Mouse (Mus musculus): ENCODE data around the gene Lsm10. TPM values are rescaled to one million over a fixed set of nuclear protein-coding genes. Genes with fewer than 3 reads are reported as not detected.

Gene Lsm10
- polyA plus RNA-seq, 1 experiment from 2014 or later, result 55.8 TPM

DNA sequence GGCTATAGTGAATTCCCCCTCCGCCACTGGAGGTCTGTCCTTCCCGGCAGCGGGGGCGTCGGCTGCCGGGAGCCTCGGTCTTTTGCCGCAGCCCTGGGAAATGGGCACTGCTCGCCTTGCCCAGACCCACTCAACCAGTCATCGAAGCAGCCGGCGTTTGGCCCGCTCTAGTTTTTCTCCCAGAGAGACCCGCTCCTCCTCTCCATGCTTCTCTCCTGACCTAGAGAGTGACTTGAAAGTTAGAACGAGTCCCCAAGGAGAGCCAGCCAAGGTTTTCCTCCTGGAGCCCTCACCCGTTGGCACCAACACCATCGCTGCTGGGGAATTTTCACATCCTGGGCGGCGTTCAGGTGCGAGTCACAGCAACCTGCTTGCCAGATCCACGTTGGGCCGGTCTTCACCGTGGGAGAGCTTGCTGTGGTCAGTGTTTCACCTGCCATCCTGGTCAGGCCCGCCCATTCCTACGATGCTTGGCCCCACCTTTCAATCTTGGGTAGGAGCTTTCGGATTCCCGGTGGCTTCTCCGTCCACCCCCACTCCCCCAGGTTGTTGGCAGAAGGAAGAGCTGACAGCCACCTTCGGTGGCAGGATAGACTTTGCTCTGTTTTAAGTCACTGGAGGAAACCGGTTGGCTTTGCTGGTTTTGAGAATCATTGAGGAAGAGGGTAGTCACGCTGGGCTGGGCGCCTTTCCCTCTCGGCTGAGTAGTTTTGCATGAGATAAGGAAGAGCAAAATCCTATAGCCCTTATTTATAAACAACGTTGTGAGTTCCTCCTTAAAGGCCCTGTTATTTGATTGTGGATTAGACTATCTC lies 8.0 kb downstream of the Lsm10 start:
- no peaks in the 10 kb centered on the region for H3K9me3 ChIP-seq (ENCODE audit: control insufficient read depth, low read length)
- no peaks in the 10 kb centered on the region for H3K36me3 ChIP-seq (ENCODE audit: control insufficient read depth, insufficient read depth, low read length)
- ATAC-seq, result no peak; the same call in 1 of the 2 replicates
- WGBS, result 3% methylated on average over 34 of the region's 34 CpGs
- peak overlapping the region; percentile 91 for H3K4me3 ChIP-seq (ENCODE audit: low read length)
- H3K27me3 ChIP-seq (replicated peaks; ENCODE audit: control insufficient read depth, insufficient read depth, low read length), result no peaks in the 10 kb centered on the region
- peak overlapping the region; percentile 82 for H3K4me2 ChIP-seq (ENCODE audit: low read length)
- peaks cover 39% of the 10 kb centered on the region for H3K4me1 ChIP-seq (ENCODE audit: control insufficient read depth, insufficient read depth, low read depth, low read length)
- peak overlapping the region; percentile 81 for H3K27ac ChIP-seq (ENCODE audit: low read depth, low read length)
- H3K9ac ChIP-seq (ENCODE audit: low read depth, low read length), result peak overlapping the region; percentile 89

DNA sequence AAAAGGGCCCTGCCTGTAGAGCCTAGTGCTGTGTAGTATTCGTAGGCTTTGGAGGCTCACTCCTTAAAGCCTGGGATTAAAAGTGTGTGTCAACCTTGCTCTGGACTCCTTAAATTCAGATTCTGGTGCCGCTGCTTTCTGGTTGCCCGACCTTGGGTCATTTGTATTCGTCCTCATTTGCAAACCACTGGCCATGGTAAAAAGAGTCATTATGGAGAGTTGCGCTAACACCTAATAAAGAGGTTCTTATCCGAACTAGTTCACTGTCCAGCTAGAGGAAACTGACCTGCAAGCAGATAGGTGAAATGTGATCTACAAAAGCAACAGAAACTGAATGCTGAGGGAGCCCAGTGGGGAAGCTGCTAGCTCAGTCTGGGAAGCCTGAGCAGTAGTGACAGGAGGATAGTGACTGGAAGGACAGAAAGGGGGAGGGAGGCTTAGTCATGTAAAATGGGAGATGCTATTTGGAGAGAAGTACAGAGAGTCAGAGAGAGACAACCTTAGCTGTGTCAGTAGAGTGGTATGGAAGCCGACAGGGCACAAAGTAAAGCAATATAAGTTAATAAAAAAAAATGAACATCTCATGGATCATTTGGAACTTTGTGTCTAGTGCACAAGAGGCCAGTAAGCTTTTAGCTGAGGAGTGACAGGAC lies 8.8 kb downstream of the Lsm10 start:
- H3K4me2 ChIP-seq (ENCODE audit: low read length), result peak overlapping the region; percentile 82
- no peak for ATAC-seq
- no peaks in the 10 kb centered on the region for H3K36me3 ChIP-seq (ENCODE audit: control insufficient read depth, insufficient read depth, low read length)
- no peaks in the 10 kb centered on the region for H3K27me3 ChIP-seq (replicated peaks; ENCODE audit: control insufficient read depth, insufficient read depth, low read length)
- peak overlapping the region; percentile 91 for H3K4me3 ChIP-seq (ENCODE audit: low read length)
- H3K27ac ChIP-seq (ENCODE audit: low read depth, low read length), result no peak overlapping the region
- WGBS, result 47% methylated on average over 7 of the region's 7 CpGs
- H3K4me1 ChIP-seq (ENCODE audit: control insufficient read depth, insufficient read depth, low read depth, low read length), result peaks cover 46% of the 10 kb centered on the region
- no peaks in the 10 kb centered on the region for H3K9me3 ChIP-seq (ENCODE audit: control insufficient read depth, low read length)
- H3K9ac ChIP-seq (ENCODE audit: low read depth, low read length), result peak overlapping the region; percentile 89

DNA sequence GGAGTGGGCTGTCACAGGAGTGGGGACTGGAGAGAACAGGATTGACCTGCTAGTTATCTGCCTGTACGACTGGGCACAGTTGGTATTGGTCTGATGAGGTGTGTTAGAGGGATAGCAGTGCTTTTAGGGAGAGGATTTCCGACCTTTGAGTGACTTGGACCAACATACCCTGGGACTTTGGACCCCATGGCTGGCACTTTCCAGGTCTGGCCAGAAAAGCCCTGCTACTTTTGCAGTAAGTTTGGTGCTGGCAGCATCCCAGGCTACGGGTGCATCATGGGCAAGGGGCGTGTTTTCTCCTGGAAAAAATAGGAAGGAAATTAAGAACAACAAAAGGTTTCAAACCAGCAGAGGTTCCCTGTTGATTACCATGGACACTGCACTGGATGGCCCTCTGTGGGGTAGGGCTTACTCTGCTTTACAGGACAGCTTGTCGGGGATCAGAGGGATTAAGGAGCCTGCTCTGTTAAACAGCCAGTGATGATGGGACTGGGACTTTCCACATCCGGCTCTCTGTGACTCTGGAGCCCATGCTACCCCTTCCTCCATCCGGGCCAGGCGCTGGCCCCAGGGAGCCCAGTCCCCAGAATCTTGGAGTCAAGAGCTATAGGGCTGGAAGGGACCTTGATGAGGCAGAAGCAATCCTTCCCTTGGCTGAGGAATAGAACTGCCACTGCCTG lies 11.8 kb downstream of the Lsm10 start:
- Histone ChIP-seq H3K27me3 (replicated peaks; ENCODE audit: control insufficient read depth, insufficient read depth, low read length) (no peaks in the 10 kb centered on the region), H3K4me2 (ENCODE audit: low read length) (no peak overlapping the region), H3K9ac (ENCODE audit: low read depth, low read length) (peak overlapping the region; percentile 38; the same call in 1 of the 2 replicates), H3K36me3 (ENCODE audit: control insufficient read depth, insufficient read depth, low read length) (no peaks in the 10 kb centered on the region), H3K9me3 (ENCODE audit: control insufficient read depth, low read length) (no peaks in the 10 kb centered on the region), H3K4me3 (ENCODE audit: low read length) (no peak overlapping the region), H3K4me1 (ENCODE audit: control insufficient read depth, insufficient read depth, low read depth, low read length) (peaks cover 53% of the 10 kb centered on the region), H3K27ac (ENCODE audit: low read depth, low read length) (0 out of 2 replicates have a peak overlapping the region, but pooled peaks have one; percentile 36)
- WGBS, result 56% methylated on average over 8 of the region's 8 CpGs
- no peak for ATAC-seq

DNA sequence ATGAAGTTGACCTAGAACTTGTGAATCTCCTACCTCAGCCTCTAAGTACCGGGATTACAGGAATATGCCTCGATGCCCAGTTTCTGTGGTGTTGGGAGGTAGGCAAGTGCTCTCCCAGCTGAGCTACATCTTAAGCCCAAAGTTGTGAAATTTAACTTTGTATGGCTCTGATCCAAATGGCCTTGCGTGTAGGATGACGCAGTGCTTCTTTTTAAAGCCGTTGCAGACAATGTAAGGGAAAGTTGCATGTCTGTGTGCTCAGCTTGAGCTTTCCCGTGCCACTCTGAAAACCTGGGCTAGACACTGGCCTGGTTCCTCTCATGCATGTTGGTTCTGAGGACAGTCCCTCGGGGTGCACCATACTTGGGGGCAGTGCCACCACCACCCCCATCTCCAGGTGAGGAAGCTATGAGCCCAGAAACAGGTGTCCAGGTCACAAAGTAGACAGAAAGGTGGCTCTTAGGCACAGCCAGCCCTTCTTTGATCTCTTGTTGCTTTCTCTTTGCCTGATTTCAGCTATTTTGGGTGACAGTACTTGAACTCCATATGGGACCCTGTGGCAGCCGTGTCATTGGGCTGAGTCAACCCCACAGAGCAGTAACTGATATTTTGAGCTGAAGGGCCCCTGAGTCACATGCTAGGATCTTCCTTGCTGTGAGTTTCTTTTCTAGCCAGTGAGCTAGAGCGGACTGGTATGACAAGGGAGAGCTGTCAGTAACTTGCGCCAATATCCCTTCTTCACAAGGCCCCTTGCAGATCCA lies 13.4 kb downstream of the Lsm10 start:
- Histone ChIP-seq H3K27ac (ENCODE audit: low read depth, low read length) (peak overlapping the region; percentile 75), H3K36me3 (ENCODE audit: control insufficient read depth, insufficient read depth, low read length) (no peaks in the 10 kb centered on the region), H3K27me3 (replicated peaks; ENCODE audit: control insufficient read depth, insufficient read depth, low read length) (no peaks in the 10 kb centered on the region), H3K9ac (ENCODE audit: low read depth, low read length) (peak overlapping the region; percentile 50), H3K4me1 (ENCODE audit: control insufficient read depth, insufficient read depth, low read depth, low read length) (peaks cover 49% of the 10 kb centered on the region), H3K9me3 (ENCODE audit: control insufficient read depth, low read length) (no peaks in the 10 kb centered on the region), H3K4me3 (ENCODE audit: low read length) (no peak overlapping the region), H3K4me2 (ENCODE audit: low read length) (no peak overlapping the region; the same call in 1 of the 2 replicates)
- ATAC-seq, result no peak
- 74% methylated on average over 10 of the region's 10 CpGs for WGBS

DNA sequence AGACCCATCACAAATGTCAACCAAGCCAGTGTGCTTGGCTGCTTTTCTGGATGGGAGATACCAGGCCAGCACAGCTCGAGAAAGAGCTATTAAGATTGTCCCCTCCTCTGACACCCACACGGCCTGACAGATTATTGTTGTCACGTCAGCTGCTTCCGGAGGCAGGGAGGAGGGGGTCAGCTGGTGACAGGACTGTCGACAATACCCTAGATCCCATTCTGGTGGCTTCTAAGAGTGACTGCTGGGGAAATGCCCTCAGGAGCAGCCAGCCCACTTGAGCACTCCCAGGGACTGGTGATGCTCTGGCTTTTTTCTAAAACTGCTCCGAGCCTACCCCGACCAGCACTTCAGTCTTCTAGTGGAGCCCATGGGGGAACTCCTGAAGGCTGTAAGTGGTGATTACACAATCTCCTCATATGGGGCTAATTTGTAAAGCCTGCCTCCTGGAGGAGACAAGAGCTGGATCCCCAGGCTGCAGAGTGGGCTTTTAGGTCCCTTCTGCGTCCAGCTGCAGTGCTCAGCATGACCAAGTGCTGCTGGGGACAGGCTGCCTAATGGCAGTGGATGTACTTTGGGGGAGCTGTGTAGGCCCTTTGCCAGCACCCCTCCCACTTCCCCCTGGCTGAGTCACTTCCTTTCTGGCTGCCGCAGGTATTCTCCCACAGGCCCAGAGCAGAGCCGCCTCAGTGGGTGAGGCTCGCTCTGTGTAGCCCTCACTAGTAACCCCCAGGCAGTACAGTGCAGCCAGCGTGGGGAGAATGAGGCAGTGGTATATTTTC lies 14.1 kb downstream of the Lsm10 start:
- Histone ChIP-seq H3K27ac (ENCODE audit: low read depth, low read length) (peak overlapping the region; percentile 75), H3K9ac (ENCODE audit: low read depth, low read length) (peak overlapping the region; percentile 50), H3K9me3 (ENCODE audit: control insufficient read depth, low read length) (no peaks in the 10 kb centered on the region), H3K4me3 (ENCODE audit: low read length) (no peak overlapping the region), H3K4me2 (ENCODE audit: low read length) (peak overlapping the region; percentile 33), H3K27me3 (replicated peaks; ENCODE audit: control insufficient read depth, insufficient read depth, low read length) (no peaks in the 10 kb centered on the region), H3K4me1 (ENCODE audit: control insufficient read depth, insufficient read depth, low read depth, low read length) (peaks cover 41% of the 10 kb centered on the region), H3K36me3 (ENCODE audit: control insufficient read depth, insufficient read depth, low read length) (no peaks in the 10 kb centered on the region)
- ATAC-seq, result peak; percentile 64
- 7% methylated on average over 12 of the region's 12 CpGs for WGBS

DNA sequence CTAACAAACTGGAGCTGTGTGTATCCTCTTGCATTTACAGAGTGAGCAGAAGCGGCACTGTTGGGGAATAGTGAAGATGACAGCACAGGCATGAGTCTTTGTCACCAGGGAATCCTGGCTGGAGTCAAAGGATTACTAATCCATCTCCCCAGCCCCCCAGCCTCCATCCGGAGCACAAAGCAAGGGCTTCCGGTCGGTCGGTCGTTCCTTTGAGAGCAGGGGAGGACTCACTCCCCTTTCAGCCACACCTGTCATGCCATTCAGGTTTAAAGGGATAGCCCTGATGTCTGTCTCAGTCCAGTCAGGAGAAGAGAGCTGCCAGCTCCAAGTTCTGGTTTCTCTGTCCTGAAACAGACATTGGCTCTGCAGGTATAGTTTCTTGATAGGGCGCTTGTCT lies 14.7 kb downstream of the Lsm10 start:
- no peaks in the 10 kb centered on the region for H3K36me3 ChIP-seq (ENCODE audit: control insufficient read depth, insufficient read depth, low read length)
- no peak overlapping the region for H3K4me3 ChIP-seq (ENCODE audit: low read length)
- H3K4me2 ChIP-seq (ENCODE audit: low read length), result peak overlapping the region; percentile 33
- peaks cover 35% of the 10 kb centered on the region for H3K4me1 ChIP-seq (ENCODE audit: control insufficient read depth, insufficient read depth, low read depth, low read length)
- peak overlapping the region; percentile 75 for H3K27ac ChIP-seq (ENCODE audit: low read depth, low read length)
- ATAC-seq, result no peak
- H3K27me3 ChIP-seq (replicated peaks; ENCODE audit: control insufficient read depth, insufficient read depth, low read length), result no peaks in the 10 kb centered on the region
- WGBS, result 20% methylated on average over 7 of the region's 7 CpGs
- H3K9me3 ChIP-seq (ENCODE audit: control insufficient read depth, low read length), result no peaks in the 10 kb centered on the region
- H3K9ac ChIP-seq (ENCODE audit: low read depth, low read length), result peak overlapping the region; percentile 50

DNA sequence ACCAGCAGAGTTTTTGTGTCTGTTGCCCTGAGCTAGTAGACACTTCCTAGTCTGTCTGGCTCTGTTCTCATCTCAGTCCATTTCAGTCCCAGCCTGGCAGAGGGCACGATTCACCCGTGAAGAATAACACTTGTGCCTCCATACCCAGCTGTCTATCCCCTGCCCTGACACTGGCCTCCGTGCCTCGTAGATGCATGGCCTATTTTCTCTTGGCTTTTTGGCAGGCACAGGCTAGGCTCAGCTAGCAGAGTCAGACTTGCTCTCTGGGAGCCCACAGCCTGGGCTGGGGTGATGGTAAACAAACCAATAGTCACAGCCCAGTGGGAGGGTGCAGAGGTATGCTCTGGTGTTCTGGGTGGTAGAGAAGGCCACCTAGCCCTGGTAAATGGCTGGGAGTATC lies 16.8 kb downstream of the Lsm10 start:
- Histone ChIP-seq H3K27me3 (replicated peaks; ENCODE audit: control insufficient read depth, insufficient read depth, low read length) (no peaks in the 10 kb centered on the region), H3K27ac (ENCODE audit: low read depth, low read length) (no peak overlapping the region), H3K4me2 (ENCODE audit: low read length) (no peak overlapping the region), H3K36me3 (ENCODE audit: control insufficient read depth, insufficient read depth, low read length) (no peaks in the 10 kb centered on the region), H3K9me3 (ENCODE audit: control insufficient read depth, low read length) (no peaks in the 10 kb centered on the region), H3K4me3 (ENCODE audit: low read length) (no peak overlapping the region), H3K9ac (ENCODE audit: low read depth, low read length) (no peak overlapping the region), H3K4me1 (ENCODE audit: control insufficient read depth, insufficient read depth, low read depth, low read length) (peaks cover 26% of the 10 kb centered on the region)
- no peak for ATAC-seq
- WGBS, result 56% methylated on average over 4 of the region's 4 CpGs

DNA sequence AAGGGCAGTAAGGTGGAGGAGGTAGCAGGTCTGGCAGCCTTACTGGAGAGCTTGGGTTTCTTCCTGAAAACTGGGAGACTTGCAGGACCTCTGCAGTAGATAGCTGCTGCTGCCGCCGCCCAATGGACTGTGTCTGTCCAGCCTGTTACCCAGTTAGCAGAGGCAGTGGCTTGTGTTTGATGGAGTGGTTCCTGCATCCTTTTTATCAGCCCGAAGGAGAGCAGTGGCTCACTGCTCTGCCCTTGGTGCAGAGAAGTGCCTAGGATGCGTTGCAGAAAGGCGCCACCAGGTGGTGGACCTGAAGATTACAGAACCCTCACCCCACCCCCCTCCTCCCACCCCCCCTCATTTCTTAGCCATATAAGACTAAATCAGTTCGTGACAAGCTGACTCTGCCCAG lies 17.5 kb downstream of the Lsm10 start:
- no peaks in the 10 kb centered on the region for H3K9me3 ChIP-seq (ENCODE audit: control insufficient read depth, low read length)
- WGBS, result 26% methylated on average over 6 of the region's 6 CpGs
- no peak overlapping the region for H3K27ac ChIP-seq (ENCODE audit: low read depth, low read length)
- no peaks in the 10 kb centered on the region for H3K36me3 ChIP-seq (ENCODE audit: control insufficient read depth, insufficient read depth, low read length)
- H3K4me1 ChIP-seq (ENCODE audit: control insufficient read depth, insufficient read depth, low read depth, low read length), result peaks cover 21% of the 10 kb centered on the region
- no peak overlapping the region for H3K4me3 ChIP-seq (ENCODE audit: low read length)
- no peak overlapping the region for H3K4me2 ChIP-seq (ENCODE audit: low read length)
- H3K27me3 ChIP-seq (replicated peaks; ENCODE audit: control insufficient read depth, insufficient read depth, low read length), result no peaks in the 10 kb centered on the region
- ATAC-seq, result no peak
- H3K9ac ChIP-seq (ENCODE audit: low read depth, low read length), result no peak overlapping the region

Measured in hindbrain, embryonic 16.5 days (tissue).